Mouse (Mus musculus) midbrain, embryonic 16.5 days (tissue): ENCODE measurements at regions not wholly inside any gene's neighbourhood (a gene's known extent, or its start where the extent isn't known, plus 50 kb on each side); places are given as distances from the start of the nearest gene placed in this dataset.

Experiments
- ATAC-seq: fragments of 200-750 bp; cut with Nextera tagmentation; 2 replicates; pipeline ENCODE4 v1.8.0; 2017; ENCODE audit warnings: moderate TSS enrichment
- H3K27ac ChIP-seq: fragments of 300-500 bp; sonication (generic); 2 replicates; pipeline ENCODE4 v1.5.1; 2014; ENCODE audit warnings: mild to moderate bottlenecking, low read length, mixed read lengths
- H3K27me3 ChIP-seq: fragments of 300-500 bp; sonication (generic); 2 replicates; pipeline ENCODE4 v1.6.1; 2014; ENCODE audit warnings: low read depth, low read length, mixed read lengths; ENCODE audit not compliant: control insufficient read depth, insufficient read depth
- H3K36me3 ChIP-seq: fragments of 300-500 bp; sonication (generic); 2 replicates; pipeline ENCODE4 v1.6.1; 2014; ENCODE audit warnings: mild to moderate bottlenecking, low read length, moderate library complexity, mixed read lengths; ENCODE audit not compliant: control insufficient read depth, insufficient read depth
- H3K4me1 ChIP-seq: fragments of 300-500 bp; sonication (generic); 2 replicates; pipeline ENCODE4 v1.6.1; 2014; ENCODE audit warnings: mild to moderate bottlenecking, low read length, mixed read lengths; ENCODE audit not compliant: control insufficient read depth, insufficient read depth
- H3K4me2 ChIP-seq: fragments of 300-500 bp; sonication (generic); 2 replicates; pipeline ENCODE4 v1.6.1; 2014; ENCODE audit warnings: mild to moderate bottlenecking, low read length, mixed read lengths
- H3K4me3 ChIP-seq: fragments of 300-500 bp; sonication (generic); 2 replicates; pipeline ENCODE4 v1.5.1; 2014; ENCODE audit warnings: low read depth, mild to moderate bottlenecking, low read length, moderate library complexity, mixed read lengths
- H3K9ac ChIP-seq: fragments of 300-500 bp; sonication (generic); 2 replicates; pipeline ENCODE4 v1.6.1; 2014; ENCODE audit warnings: low read depth, low read length, mixed read lengths
- H3K9me3 ChIP-seq: fragments of 300-500 bp; sonication (generic); replicated peaks from 2 replicates; pipeline ENCODE4 v1.6.1; 2014; ENCODE audit warnings: mild to moderate bottlenecking, low read length, mixed read lengths; ENCODE audit not compliant: control insufficient read depth, poor library complexity, severe bottlenecking
- WGBS: fragments of 180-500 bp; shearing (Covaris S2); extraction: QIAGEN DNeasy Blood & Tissue Kit; methylation state at CpG from one replicate; pipeline ENCODE4 v1.1.7; 2014; 5-methylcytosine and 5-hydroxymethylcytosine counted together

- peaks cover 6% of the 10 kb centered on the region for H3K4me1 ChIP-seq
- ATAC-seq, result no peak
- no peaks in the 10 kb centered on the region for H3K27me3 ChIP-seq
- no peaks in the 10 kb centered on the region for H3K36me3 ChIP-seq
- no peak overlapping the region for H3K9ac ChIP-seq
- H3K27ac ChIP-seq, result no peak overlapping the region
- H3K4me3 ChIP-seq, result no peak overlapping the region
- H3K4me2 ChIP-seq, result no peak overlapping the region
- WGBS, result 75% methylated on average over 10 of the region's 10 CpGs
- no peaks in the 10 kb centered on the region for H3K9me3 ChIP-seq
These were observed 113.7 kb upstream of the Cwc22 start for GRCm38 (mm10) chr2:78059801-78060416.

GRCm38 (mm10) chr2:78058988-78059387, 112.8 kb upstream of the Cwc22 start:
- 71% methylated on average over 2 of the region's 2 CpGs for WGBS
- Histone ChIP-seq H3K9ac (no peak overlapping the region), H3K9me3 (no peaks in the 10 kb centered on the region), H3K4me1 (peaks cover 3% of the 10 kb centered on the region; the same call in 1 of the 2 replicates), H3K27me3 (no peaks in the 10 kb centered on the region), H3K4me2 (no peak overlapping the region), H3K4me3 (no peak overlapping the region), H3K36me3 (no peaks in the 10 kb centered on the region), H3K27ac (no peak overlapping the region)
- no peak for ATAC-seq

- no peak overlapping the region for H3K4me3 ChIP-seq
- no peaks in the 10 kb centered on the region for H3K36me3 ChIP-seq
- H3K27me3 ChIP-seq, result no peaks in the 10 kb centered on the region
- H3K27ac ChIP-seq, result no peak overlapping the region
- ATAC-seq, result no peak
- H3K4me2 ChIP-seq, result no peak overlapping the region
- WGBS, result 76% methylated on average over 3 of the region's 3 CpGs
- no peak overlapping the region for H3K9ac ChIP-seq
- H3K9me3 ChIP-seq, result no peaks in the 10 kb centered on the region
- peaks cover 4% of the 10 kb centered on the region for H3K4me1 ChIP-seq
These were observed 107.7 kb upstream of the Cwc22 start for GRCm38 (mm10) chr2:78053910-78054309.

GRCm38 (mm10) chr2:78050542-78050941, 104.4 kb upstream of the Cwc22 start:
- 98% methylated on average over 7 of the region's 7 CpGs for WGBS
- ATAC-seq, result no peak
- Histone ChIP-seq H3K4me2 (no peak overlapping the region), H3K9me3 (no peaks in the 10 kb centered on the region), H3K36me3 (no peaks in the 10 kb centered on the region), H3K9ac (no peak overlapping the region), H3K4me3 (no peak overlapping the region), H3K27ac (no peak overlapping the region), H3K27me3 (no peaks in the 10 kb centered on the region; the same call in 1 of the 2 replicates), H3K4me1 (peaks cover 9% of the 10 kb centered on the region)

GRCm38 (mm10) chr2:78049248-78049874, 103.2 kb upstream of the Cwc22 start:
- peak; percentile 89 for ATAC-seq
- peak overlapping the region; percentile 55 for H3K27ac ChIP-seq
- no peaks in the 10 kb centered on the region for H3K9me3 ChIP-seq
- H3K4me1 ChIP-seq, result peaks cover 9% of the 10 kb centered on the region
- peak overlapping the region; percentile 28 for H3K4me3 ChIP-seq
- H3K27me3 ChIP-seq, result no peaks in the 10 kb centered on the region; the same call in 1 of the 2 replicates
- WGBS, result 21% methylated on average over 8 of the region's 8 CpGs
- no peaks in the 10 kb centered on the region for H3K36me3 ChIP-seq
- H3K4me2 ChIP-seq, result peak overlapping the region; percentile 61
- peak overlapping the region; percentile 55 for H3K9ac ChIP-seq

- WGBS, result 40% methylated on average over 6 of the region's 6 CpGs
- Histone ChIP-seq H3K9me3 (no peaks in the 10 kb centered on the region), H3K4me1 (peaks cover 9% of the 10 kb centered on the region), H3K9ac (no peak overlapping the region; the same call in 1 of the 2 replicates), H3K4me3 (peak overlapping the region; percentile 28; the same call in 1 of the 2 replicates), H3K27ac (peak overlapping the region; percentile 45), H3K36me3 (no peaks in the 10 kb centered on the region), H3K27me3 (no peaks in the 10 kb centered on the region; the same call in 1 of the 2 replicates), H3K4me2 (peak overlapping the region; percentile 61)
- peak; percentile 75 for ATAC-seq
These were observed 102.5 kb upstream of the Cwc22 start for GRCm38 (mm10) chr2:78048706-78049055.

- ATAC-seq, result peak; percentile 64
- H3K4me1 ChIP-seq, result peaks cover 9% of the 10 kb centered on the region
- H3K4me2 ChIP-seq, result peak overlapping the region; percentile 61
- 31% methylated on average over 11 of the region's 11 CpGs for WGBS
- H3K9me3 ChIP-seq, result no peaks in the 10 kb centered on the region
- no peaks in the 10 kb centered on the region for H3K36me3 ChIP-seq
- H3K4me3 ChIP-seq, result peak overlapping the region; percentile 28; the same call in 1 of the 2 replicates
- H3K27ac ChIP-seq, result peak overlapping the region; percentile 45
- H3K27me3 ChIP-seq, result no peaks in the 10 kb centered on the region; the same call in 1 of the 2 replicates
- H3K9ac ChIP-seq, result no peak overlapping the region; the same call in 1 of the 2 replicates
These were observed 102.0 kb upstream of the Cwc22 start for GRCm38 (mm10) chr2:78048030-78048705.

- no peak for ATAC-seq
- H3K9me3 ChIP-seq, result no peaks in the 10 kb centered on the region
- 91% methylated on average over 2 of the region's 2 CpGs for WGBS
- H3K27me3 ChIP-seq, result no peaks in the 10 kb centered on the region
- H3K27ac ChIP-seq, result no peak overlapping the region
- no peaks in the 10 kb centered on the region for H3K4me1 ChIP-seq
- no peaks in the 10 kb centered on the region for H3K36me3 ChIP-seq
- no peak overlapping the region for H3K4me2 ChIP-seq
- H3K4me3 ChIP-seq, result no peak overlapping the region
- no peak overlapping the region for H3K9ac ChIP-seq
These were observed 81.1 kb upstream of the Cwc22 start for GRCm38 (mm10) chr2:78027319-78027718.

- Histone ChIP-seq H3K36me3 (no peaks in the 10 kb centered on the region), H3K4me2 (no peak overlapping the region), H3K9ac (no peak overlapping the region), H3K4me1 (no peaks in the 10 kb centered on the region), H3K4me3 (no peak overlapping the region), H3K9me3 (no peaks in the 10 kb centered on the region), H3K27me3 (no peaks in the 10 kb centered on the region), H3K27ac (no peak overlapping the region)
- WGBS, result 68% methylated on average over 6 of the region's 6 CpGs
- no peak for ATAC-seq
These were observed 80.6 kb upstream of the Cwc22 start for GRCm38 (mm10) chr2:78026808-78027207.
